Mouse (Mus musculus) heart, adult 9 months (tissue): ENCODE measurements around the gene Mbnl1.
"Not testable (repeated sequence)": the region's sequence is repeated elsewhere in the genome, so short reads cannot be mapped to it uniquely, and the experiment has no call there.

Source experiments
- DNase-seq, 2 experiments: peaks; one replicate each; pipeline ENCODE4 v3.0.0; 2022; ENCODE audit warnings: low spot score in 2 of 2

Mbnl1 gene

GRCm38 (mm10) chr3:60472681-60473177 is at the start of gene Mbnl1:
Gene Mbnl1 (plus strand): TSS chr3:60472830.
- DNase-seq, result peak in 1 of 2 experiments; percentile 24

GRCm38 (mm10) chr3:60424148-60424547 is 48.5 kb upstream of the Mbnl1 start:
- DNase-seq, result no peak

GRCm38 (mm10) chr3:60429049-60429448 is 43.6 kb upstream of the Mbnl1 start:
- no peak for DNase-seq

- no peak for DNase-seq
Observed at GRCm38 (mm10) chr3:60437254-60437653, 35.4 kb upstream of the Mbnl1 start.

GRCm38 (mm10) chr3:60437678-60438232 is 34.9 kb upstream of the Mbnl1 start:
- peak; percentile 57 to 81 for DNase-seq

GRCm38 (mm10) chr3:60438715-60439114 is 33.9 kb upstream of the Mbnl1 start:
- no peak for DNase-seq

GRCm38 (mm10) chr3:60461828-60462521 is 10.7 kb upstream of the Mbnl1 start:
- no peak for DNase-seq

- DNase-seq, result not testable (repeated sequence)
Observed at GRCm38 (mm10) chr3:60468667-60469066, 4.0 kb upstream of the Mbnl1 start.

- peak in 1 of 2 experiments; percentile 25 for DNase-seq
Observed at GRCm38 (mm10) chr3:60469170-60469805, 3.3 kb upstream of the Mbnl1 start.

- no peak for DNase-seq
Observed at GRCm38 (mm10) chr3:60472011-60472680, 484 bp upstream of the Mbnl1 start.

GRCm38 (mm10) chr3:60473861-60474653 is 1.4 kb downstream of the Mbnl1 start:
- no peak for DNase-seq

- DNase-seq, result no peak
Observed at GRCm38 (mm10) chr3:60474654-60474972, 2.0 kb downstream of the Mbnl1 start.

- no peak for DNase-seq
Observed at GRCm38 (mm10) chr3:60475055-60475454, 2.4 kb downstream of the Mbnl1 start.

GRCm38 (mm10) chr3:60476751-60477255 is 4.2 kb downstream of the Mbnl1 start:
- no peak for DNase-seq

GRCm38 (mm10) chr3:60478433-60478832 is 5.8 kb downstream of the Mbnl1 start:
- DNase-seq, result no peak

- no peak for DNase-seq
Observed at GRCm38 (mm10) chr3:60480716-60481115, 8.1 kb downstream of the Mbnl1 start.

- DNase-seq, result peak in 1 of 2 experiments; percentile 44
Observed at GRCm38 (mm10) chr3:60481740-60482399, 9.2 kb downstream of the Mbnl1 start.

GRCm38 (mm10) chr3:60483305-60483704 is 10.7 kb downstream of the Mbnl1 start:
- DNase-seq, result no peak

- DNase-seq, result no peak
Observed at GRCm38 (mm10) chr3:60485987-60486712, 13.5 kb downstream of the Mbnl1 start.

- no peak for DNase-seq
Observed at GRCm38 (mm10) chr3:60486713-60487170, 14.1 kb downstream of the Mbnl1 start.
